Mouse (Mus musculus) neural tube, embryonic 14.5 days (tissue): ENCODE measurements around the gene Asb10. TPM values are rescaled to one million over a fixed set of nuclear protein-coding genes. Genes with fewer than 3 reads are reported as not detected.

Experiments used
- ATAC-seq: fragments of 200-750 bp; cut with Nextera tagmentation; 2 replicates; pipeline ENCODE4 v1.8.0; 2017; ENCODE audit warnings: low read depth, mild to moderate bottlenecking, moderate TSS enrichment, moderate library complexity
- H3K27ac ChIP-seq: fragments of 300-500 bp; sonication (generic); 2 replicates; pipeline ENCODE4 v1.5.1; 2014; ENCODE audit warnings: low read depth, mild to moderate bottlenecking, control low read depth, low read length, moderate library complexity, mixed read lengths
- H3K27me3 ChIP-seq: fragments of 300-500 bp; sonication (generic); 2 replicates; pipeline ENCODE4 v1.6.1; 2014; ENCODE audit warnings: low read length; ENCODE audit not compliant: control insufficient read depth, insufficient read depth
- H3K36me3 ChIP-seq: fragments of 300-500 bp; sonication (generic); 2 replicates; pipeline ENCODE4 v1.6.1; 2014; ENCODE audit warnings: low read length, mixed read lengths; ENCODE audit not compliant: control insufficient read depth, insufficient read depth
- H3K4me1 ChIP-seq: fragments of 300-500 bp; sonication (generic); 2 replicates; pipeline ENCODE4 v1.6.1; 2014; ENCODE audit warnings: low read length; ENCODE audit not compliant: control insufficient read depth, insufficient read depth
- H3K4me2 ChIP-seq: fragments of 300-500 bp; sonication (generic); 2 replicates; pipeline ENCODE4 v1.6.1; 2014; ENCODE audit warnings: mild to moderate bottlenecking, low read depth, low read length, control low read depth
- H3K4me3 ChIP-seq: fragments of 300-500 bp; sonication (generic); 2 replicates; pipeline ENCODE4 v1.5.1; 2014; ENCODE audit warnings: low read depth, low read length, control low read depth, mixed read lengths
- H3K9ac ChIP-seq: fragments of 300-500 bp; sonication (generic); replicated peaks from 2 replicates; pipeline ENCODE4 v1.6.1; 2014; ENCODE audit warnings: low read depth, mild to moderate bottlenecking, control low read depth, low read length, mixed read lengths
- H3K9me3 ChIP-seq: fragments of 300-500 bp; sonication (generic); 2 replicates; pipeline ENCODE4 v1.6.1; 2016; ENCODE audit warnings: low read length; ENCODE audit not compliant: control insufficient read depth
- WGBS: fragments of 180-500 bp; shearing (Covaris S2); extraction: QIAGEN DNeasy Blood & Tissue Kit; methylation state at CpG from one replicate; pipeline ENCODE4 v1.1.7; 2014; 5-methylcytosine and 5-hydroxymethylcytosine counted together
- polyA plus RNA-seq: library from polyadenylated mRNA; unstranded; fragments of >200 nt; fragmentation: Nextera tagmentation; extraction: Ambion mirVana; gene quantifications from 2 replicates; pipeline ENCODE4 v1.2.1, GENCODE M21; 2014

Gene Asb10
- polyA plus RNA-seq, 1 experiment from 2014 or later: 0.17 TPM

DNA sequence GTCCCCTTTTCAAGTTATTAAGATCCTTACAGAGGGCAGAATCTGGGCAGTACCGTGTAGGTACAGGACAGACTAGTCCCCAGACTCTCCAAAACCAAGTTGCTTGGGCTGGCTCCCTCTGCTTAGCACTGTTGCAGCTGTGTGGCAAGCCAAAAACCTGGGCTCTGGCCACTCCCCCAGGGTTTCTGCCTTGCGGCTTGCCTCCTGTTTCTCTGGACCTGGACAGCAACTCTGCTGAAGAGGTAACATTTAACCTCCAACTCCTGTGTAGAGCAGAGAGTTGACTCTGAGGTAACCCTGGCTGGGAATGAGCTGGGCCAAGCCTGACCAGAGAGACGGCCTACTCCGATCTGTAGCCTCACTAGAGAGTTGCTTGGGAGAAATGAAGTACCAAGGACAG, 38.0 kb downstream of the Asb10 start:
- H3K4me3 ChIP-seq: no peak overlapping the region
- no peak overlapping the region for H3K27ac ChIP-seq
- no peak overlapping the region for H3K9ac ChIP-seq
- no peak overlapping the region for H3K4me2 ChIP-seq
- no peaks in the 10 kb centered on the region for H3K9me3 ChIP-seq
- peaks cover 25% of the 10 kb centered on the region for H3K36me3 ChIP-seq
- H3K27me3 ChIP-seq: no peaks in the 10 kb centered on the region
- ATAC-seq: no peak
- 77% methylated on average over 4 of the region's 4 CpGs for WGBS
- H3K4me1 ChIP-seq: peaks cover 8% of the 10 kb centered on the region; the same call in 1 of the 2 replicates

DNA sequence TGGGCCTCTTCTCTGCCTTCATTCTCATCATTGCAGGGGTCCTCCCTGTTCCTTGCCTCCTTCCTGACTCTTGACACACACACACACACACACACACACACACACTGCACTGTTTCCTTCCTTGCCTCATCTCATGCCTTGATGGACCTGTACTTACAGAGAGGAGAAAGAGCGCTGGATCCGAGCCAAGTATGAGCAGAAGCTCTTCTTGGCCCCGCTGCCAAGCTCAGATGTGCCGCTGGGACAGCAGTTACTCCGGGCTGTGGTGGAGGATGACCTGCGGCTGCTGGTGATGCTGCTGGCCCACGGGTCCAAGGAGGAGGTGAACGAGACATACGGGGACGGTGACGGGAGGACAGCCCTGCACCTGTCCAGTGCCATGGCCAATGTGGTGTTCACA, 39.9 kb downstream of the Asb10 start:
- Histone ChIP-seq H3K9me3 (no peaks in the 10 kb centered on the region), H3K27ac (no peak overlapping the region), H3K36me3 (peaks cover 28% of the 10 kb centered on the region), H3K4me2 (no peak overlapping the region), H3K27me3 (no peaks in the 10 kb centered on the region), H3K4me3 (no peak overlapping the region), H3K4me1 (peaks cover 19% of the 10 kb centered on the region; the same call in 1 of the 2 replicates), H3K9ac (no peak overlapping the region)
- no peak for ATAC-seq
- WGBS: 83% methylated on average over 11 of the region's 11 CpGs

DNA sequence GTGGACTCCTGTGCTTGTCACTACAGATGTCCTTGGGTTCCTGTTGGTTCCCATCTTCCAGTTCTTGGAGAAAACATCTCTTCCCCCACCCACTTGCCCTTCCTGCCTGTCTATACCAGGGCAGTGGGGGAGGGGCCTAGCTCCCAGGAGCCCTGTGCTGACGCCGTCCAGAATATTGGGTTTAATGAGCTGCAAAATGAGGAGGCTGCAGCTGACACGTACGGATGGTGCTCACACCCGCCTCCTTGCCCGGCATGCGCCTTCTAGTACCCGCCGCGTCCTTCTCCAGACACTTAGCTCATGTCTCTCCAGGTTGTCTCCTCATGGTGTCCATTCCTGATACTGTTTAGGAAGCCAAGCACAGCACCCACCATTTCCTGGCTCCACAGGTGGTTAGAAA, 41.7 kb downstream of the Asb10 start:
- Histone ChIP-seq H3K4me2 (no peak overlapping the region), H3K9ac (no peak overlapping the region), H3K9me3 (no peaks in the 10 kb centered on the region), H3K27me3 (no peaks in the 10 kb centered on the region), H3K27ac (no peak overlapping the region), H3K36me3 (peaks cover 28% of the 10 kb centered on the region), H3K4me3 (no peak overlapping the region), H3K4me1 (peaks cover 33% of the 10 kb centered on the region)
- 0 out of 2 replicates have a peak, but pooled peaks have one; percentile 29 for ATAC-seq
- WGBS: 47% methylated on average over 10 of the region's 10 CpGs

DNA sequence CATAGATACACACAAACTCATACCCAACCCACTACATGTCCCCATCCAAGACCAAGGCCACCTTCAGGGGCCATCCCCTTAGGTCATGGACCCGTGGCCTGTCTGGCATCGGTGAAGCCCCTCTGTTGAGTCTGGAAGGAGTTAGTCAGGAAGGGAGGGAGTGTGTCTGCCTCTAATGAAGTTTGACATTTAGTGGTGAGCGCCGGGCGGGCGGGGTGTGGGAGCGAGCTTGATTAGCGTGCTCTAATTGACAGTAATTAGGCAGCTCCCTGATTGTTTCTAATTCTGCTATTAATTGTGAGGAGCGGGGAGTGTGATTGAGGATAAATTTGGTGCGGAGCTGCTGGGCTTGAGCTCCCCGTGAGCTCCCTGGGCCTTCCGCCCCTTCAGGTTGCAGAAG, 43.3 kb downstream of the Asb10 start:
- no peaks in the 10 kb centered on the region for H3K9me3 ChIP-seq
- H3K4me2 ChIP-seq: no peak overlapping the region
- no peak overlapping the region for H3K4me3 ChIP-seq
- peaks cover 33% of the 10 kb centered on the region for H3K4me1 ChIP-seq
- no peak overlapping the region for H3K9ac ChIP-seq
- ATAC-seq: no peak
- H3K27me3 ChIP-seq: no peaks in the 10 kb centered on the region
- 52% methylated on average over 12 of the region's 12 CpGs for WGBS
- peaks cover 38% of the 10 kb centered on the region for H3K36me3 ChIP-seq
- H3K27ac ChIP-seq: no peak overlapping the region; the same call in 1 of the 2 replicates

DNA sequence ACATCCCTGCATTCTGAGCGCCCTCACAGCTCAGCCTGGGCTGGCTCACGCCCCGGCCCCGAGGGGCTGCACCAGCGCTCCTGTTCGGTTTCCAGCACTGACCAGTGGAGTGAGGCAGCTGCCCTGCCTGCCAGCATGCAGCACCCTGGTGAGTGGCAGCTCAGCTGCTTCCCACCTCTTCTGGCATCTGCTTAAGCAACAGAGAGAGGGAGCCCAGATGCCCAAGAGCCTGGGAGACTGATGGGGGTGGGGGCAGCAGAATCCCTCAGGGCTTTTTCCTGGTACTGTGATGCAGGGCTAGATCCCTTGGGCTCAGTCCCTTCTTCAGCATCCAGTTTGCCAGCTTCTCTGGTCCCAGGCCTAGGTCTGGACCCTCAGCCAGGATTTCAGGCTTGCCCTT, 44.0 kb downstream of the Asb10 start:
- Histone ChIP-seq H3K36me3 (peaks cover 42% of the 10 kb centered on the region), H3K4me1 (peaks cover 33% of the 10 kb centered on the region), H3K9ac (no peak overlapping the region), H3K4me3 (no peak overlapping the region), H3K27me3 (no peaks in the 10 kb centered on the region), H3K27ac (no peak overlapping the region), H3K9me3 (no peaks in the 10 kb centered on the region), H3K4me2 (no peak overlapping the region)
- no peak for ATAC-seq
- WGBS: 57% methylated on average over 6 of the region's 6 CpGs

DNA sequence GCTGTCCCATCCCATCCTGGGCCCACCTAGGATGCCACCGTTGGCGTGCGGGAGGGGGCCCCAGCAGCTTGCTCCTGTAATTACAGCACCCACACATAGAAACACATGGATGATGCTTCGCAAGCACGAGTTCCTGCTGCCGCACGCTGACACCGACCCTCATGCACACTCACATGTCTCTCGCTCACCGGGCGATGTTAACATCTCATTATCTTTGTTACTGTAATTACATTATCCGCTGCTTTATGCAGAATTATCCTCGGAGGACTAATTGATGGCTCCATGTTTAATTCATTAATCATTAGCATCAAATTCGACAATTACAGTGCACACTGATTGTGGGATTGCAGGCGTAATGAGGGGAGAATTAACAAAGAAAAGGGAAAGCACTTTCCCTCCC, 45.8 kb downstream of the Asb10 start:
- Histone ChIP-seq H3K4me3 (no peak overlapping the region), H3K36me3 (peaks cover 28% of the 10 kb centered on the region), H3K4me1 (peaks cover 47% of the 10 kb centered on the region), H3K9ac (no peak overlapping the region), H3K27ac (no peak overlapping the region; the same call in 1 of the 2 replicates), H3K9me3 (no peaks in the 10 kb centered on the region), H3K4me2 (no peak overlapping the region), H3K27me3 (no peaks in the 10 kb centered on the region)
- peak; percentile 25; the same call in 1 of the 2 replicates for ATAC-seq
- WGBS: 45% methylated on average over 15 of the region's 15 CpGs

DNA sequence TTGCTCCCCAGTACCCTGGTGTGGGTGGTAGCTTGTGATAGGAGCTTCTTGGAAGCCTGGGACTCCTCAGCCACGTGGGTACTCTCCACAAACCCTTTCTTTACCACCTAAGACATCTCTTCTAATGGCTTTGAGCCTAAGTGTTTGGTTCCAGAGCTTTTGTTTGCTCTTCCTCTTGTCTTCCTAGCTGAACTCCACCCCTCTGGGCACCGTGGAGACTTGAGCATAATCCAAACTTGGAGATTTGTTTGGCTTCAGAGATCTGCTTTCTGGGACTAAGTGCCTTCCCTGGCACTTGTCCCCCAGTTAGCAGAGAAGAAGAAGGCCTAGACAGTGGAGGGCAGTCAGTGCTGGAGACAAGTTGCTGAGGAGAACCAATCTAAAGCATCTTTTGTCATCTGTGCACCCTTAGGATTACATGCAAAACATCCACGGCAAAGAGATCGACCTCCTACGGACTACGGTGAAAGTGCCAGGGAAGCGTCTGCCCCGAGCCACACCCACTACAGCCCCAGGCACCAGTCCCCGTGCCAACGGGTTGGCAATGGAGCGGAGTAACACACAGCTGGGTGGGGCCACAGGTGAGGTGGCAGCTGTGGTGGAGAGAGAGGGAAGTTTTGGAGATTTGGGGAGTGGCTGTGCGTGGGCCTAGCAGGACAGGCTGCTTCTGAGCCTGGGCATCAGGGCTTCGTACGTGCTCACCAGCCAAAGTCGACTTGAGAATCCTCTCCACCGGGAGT, 48.1 kb downstream of the Asb10 start:
- H3K4me2 ChIP-seq: no peak overlapping the region
- WGBS: 86% methylated on average over 16 of the region's 16 CpGs
- H3K9me3 ChIP-seq: no peaks in the 10 kb centered on the region
- no peak overlapping the region for H3K27ac ChIP-seq
- H3K4me1 ChIP-seq: peaks cover 48% of the 10 kb centered on the region
- H3K4me3 ChIP-seq: no peak overlapping the region
- H3K27me3 ChIP-seq: no peaks in the 10 kb centered on the region
- peaks cover 29% of the 10 kb centered on the region for H3K36me3 ChIP-seq
- no peak for ATAC-seq
- no peak overlapping the region for H3K9ac ChIP-seq

DNA sequence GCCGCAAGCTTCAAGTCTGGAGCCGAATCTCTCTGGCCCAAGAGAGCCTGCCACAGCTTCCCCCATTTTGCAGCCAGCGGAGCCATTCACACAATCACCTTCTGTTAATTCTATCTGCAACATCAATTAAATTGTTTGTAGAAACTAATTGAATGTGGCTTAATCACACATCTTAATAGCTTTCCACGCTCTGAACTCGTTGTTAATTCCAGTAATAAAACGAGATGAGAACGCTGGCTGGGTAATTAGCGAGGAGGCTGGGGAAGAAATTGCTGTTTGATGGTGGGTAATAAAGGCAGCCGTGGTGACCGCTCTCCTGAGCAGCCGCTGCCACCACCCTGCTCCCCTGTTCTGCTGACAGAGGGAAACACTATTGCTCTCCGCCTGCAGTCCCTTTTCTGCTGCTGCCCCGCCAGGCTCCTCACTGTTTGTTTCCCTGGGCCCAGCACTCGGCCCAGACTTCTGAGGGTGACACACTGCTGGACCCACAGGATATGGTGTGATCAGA, 50.3 kb downstream of the Asb10 start:
- 16% methylated on average over 14 of the region's 14 CpGs for WGBS
- Histone ChIP-seq H3K4me2 (no peak overlapping the region), H3K27me3 (no peaks in the 10 kb centered on the region), H3K27ac (peak overlapping the region; percentile 60), H3K9me3 (no peaks in the 10 kb centered on the region), H3K4me1 (peaks cover 43% of the 10 kb centered on the region), H3K4me3 (no peak overlapping the region), H3K9ac (no peak overlapping the region), H3K36me3 (peaks cover 30% of the 10 kb centered on the region)
- peak; percentile 64 for ATAC-seq

DNA sequence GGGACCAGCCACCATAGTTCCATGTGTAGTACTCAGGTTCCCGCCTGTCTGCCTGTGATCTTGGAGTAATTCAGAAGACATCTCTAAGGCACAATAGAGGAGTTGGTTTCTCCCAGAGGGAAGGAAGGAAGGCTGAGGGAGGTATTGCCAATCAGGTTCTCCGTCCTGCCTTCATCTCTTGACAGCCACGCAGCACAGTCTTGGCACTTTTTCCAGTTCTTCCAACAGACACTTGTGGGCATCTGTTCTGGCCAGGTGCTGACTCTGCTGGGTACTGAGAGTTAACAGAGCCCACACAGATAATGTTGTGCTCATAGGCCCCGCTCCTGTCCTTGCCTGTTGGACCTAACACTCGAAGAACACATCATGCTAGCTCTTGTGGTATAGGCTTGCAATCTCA, 54.0 kb downstream of the Asb10 start:
- H3K36me3 ChIP-seq: peaks cover 24% of the 10 kb centered on the region; the same call in 1 of the 2 replicates
- H3K9me3 ChIP-seq: no peaks in the 10 kb centered on the region
- no peak overlapping the region for H3K27ac ChIP-seq
- no peak overlapping the region for H3K4me3 ChIP-seq
- ATAC-seq: no peak
- peaks cover 49% of the 10 kb centered on the region for H3K4me1 ChIP-seq
- no peaks in the 10 kb centered on the region for H3K27me3 ChIP-seq
- WGBS: 93% methylated on average over 5 of the region's 5 CpGs
- no peak overlapping the region for H3K4me2 ChIP-seq
- H3K9ac ChIP-seq: no peak overlapping the region
